Mouse (Mus musculus): Measurements from ENCODE around the gene Nudt1. TPM values are rescaled to one million over a fixed set of nuclear protein-coding genes. Genes with fewer than 3 reads are reported as not detected.

The Nudt1 gene
- polyA plus RNA-seq, 1 experiment from 2014 or later, result 39.6 TPM

GRCm38 (mm10) chr5:140331615-140332512 lies 10.4 kb downstream of the Nudt1 start, which contains the start of gene Mrm2:
TSS of gene Mrm2 (minus strand) at chr5:140331898.
- Histone ChIP-seq H3K4me2 (replicated peaks; ENCODE audit: low read depth, low read length) (peak within 1 kb of the TSS; percentile 62), H3K27me3 (ENCODE audit: control insufficient read depth, insufficient read depth, low read length) (no peaks in the 10 kb centered on the region), H3K36me3 (ENCODE audit: control insufficient read depth, insufficient read depth, low read length) (peaks cover 12% of the 10 kb centered on the region; the same call in 1 of the 2 replicates), H3K4me3 (ENCODE audit: low read depth, low read length) (peak within 1 kb of the TSS; percentile 62), H3K4me1 (ENCODE audit: control insufficient read depth, insufficient read depth, low read length) (peaks cover 11% of the 10 kb centered on the region), H3K9me3 (ENCODE audit: control insufficient read depth, low read depth, low read length) (no peaks in the 10 kb centered on the region), H3K9ac (replicated peaks; ENCODE audit: low read depth, low read length) (peak within 1 kb of the TSS; percentile 54), H3K27ac (ENCODE audit: low read length) (peak within 1 kb of the TSS; percentile 77; the same call in 1 of the 2 replicates)
- ATAC-seq (ENCODE audit: insufficient number of reproducible peaks, insufficient read depth, low FRiP score, low read depth), result peak; percentile 85
- 1% methylated on average over 39 of the region's 39 CpGs for WGBS

DNA sequence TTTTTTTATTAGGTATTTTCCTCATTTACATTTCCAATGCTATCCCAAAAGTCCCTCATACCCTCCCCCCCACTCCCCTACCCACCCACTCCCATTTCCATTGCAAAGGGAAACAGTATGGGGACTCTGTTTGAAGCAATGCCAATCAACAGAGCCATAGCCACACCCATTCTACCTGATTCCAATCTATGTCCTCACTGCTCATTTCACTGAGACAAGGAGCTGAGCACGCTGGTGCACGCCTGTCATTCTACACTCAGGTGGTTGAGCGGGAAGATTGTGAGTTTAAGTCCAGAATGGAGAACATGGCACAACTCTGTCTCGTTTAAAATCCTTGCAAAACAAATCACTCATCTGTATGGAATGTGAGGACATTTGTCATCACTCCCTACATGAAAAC lies 11.1 kb downstream of the Nudt1 start:
- Histone ChIP-seq H3K36me3 (ENCODE audit: control insufficient read depth, insufficient read depth, low read length) (peaks cover 11% of the 10 kb centered on the region; the same call in 1 of the 2 replicates), H3K9me3 (ENCODE audit: control insufficient read depth, low read depth, low read length) (no peaks in the 10 kb centered on the region), H3K9ac (replicated peaks; ENCODE audit: low read depth, low read length) (no peak overlapping the region), H3K4me1 (ENCODE audit: control insufficient read depth, insufficient read depth, low read length) (peaks cover 11% of the 10 kb centered on the region), H3K27ac (ENCODE audit: low read length) (no peak overlapping the region), H3K4me2 (replicated peaks; ENCODE audit: low read depth, low read length) (peak overlapping the region; percentile 62; the same call in 1 of the 2 replicates), H3K4me3 (ENCODE audit: low read depth, low read length) (no peak overlapping the region), H3K27me3 (ENCODE audit: control insufficient read depth, insufficient read depth, low read length) (no peaks in the 10 kb centered on the region)
- 44% methylated on average over 4 of the region's 4 CpGs for WGBS
- ATAC-seq (ENCODE audit: insufficient number of reproducible peaks, insufficient read depth, low FRiP score, low read depth), result no peak

DNA sequence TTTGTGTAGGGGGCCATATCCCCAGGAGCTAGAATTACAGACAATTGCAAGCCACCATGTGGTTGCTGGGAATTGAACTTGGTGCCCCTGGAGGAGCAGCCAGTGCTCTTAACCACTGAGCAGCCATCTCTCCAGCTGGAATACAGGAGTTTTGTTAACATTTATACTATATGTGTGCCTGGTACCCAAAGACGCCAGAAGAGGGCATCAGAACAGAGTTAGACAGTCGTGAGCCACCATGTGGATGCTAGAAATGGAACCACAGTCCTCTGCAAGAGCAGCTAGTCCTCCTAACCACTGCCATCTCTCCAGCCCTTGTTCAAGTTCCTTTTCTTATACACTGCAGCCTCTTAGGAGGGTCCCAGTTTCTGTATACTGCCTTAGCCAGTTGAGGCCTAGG lies 12.2 kb downstream of the Nudt1 start:
- Histone ChIP-seq H3K27ac (ENCODE audit: low read length) (no peak overlapping the region), H3K9ac (replicated peaks; ENCODE audit: low read depth, low read length) (no peak overlapping the region), H3K9me3 (ENCODE audit: control insufficient read depth, low read depth, low read length) (no peaks in the 10 kb centered on the region), H3K36me3 (ENCODE audit: control insufficient read depth, insufficient read depth, low read length) (peaks cover 1% of the 10 kb centered on the region; the same call in 1 of the 2 replicates), H3K27me3 (ENCODE audit: control insufficient read depth, insufficient read depth, low read length) (no peaks in the 10 kb centered on the region), H3K4me1 (ENCODE audit: control insufficient read depth, insufficient read depth, low read length) (peaks cover 11% of the 10 kb centered on the region), H3K4me2 (replicated peaks; ENCODE audit: low read depth, low read length) (no peak overlapping the region), H3K4me3 (ENCODE audit: low read depth, low read length) (no peak overlapping the region)
- no peak for ATAC-seq (ENCODE audit: insufficient number of reproducible peaks, insufficient read depth, low FRiP score, low read depth)
- WGBS, result 44% methylated on average over 2 of the region's 2 CpGs

DNA sequence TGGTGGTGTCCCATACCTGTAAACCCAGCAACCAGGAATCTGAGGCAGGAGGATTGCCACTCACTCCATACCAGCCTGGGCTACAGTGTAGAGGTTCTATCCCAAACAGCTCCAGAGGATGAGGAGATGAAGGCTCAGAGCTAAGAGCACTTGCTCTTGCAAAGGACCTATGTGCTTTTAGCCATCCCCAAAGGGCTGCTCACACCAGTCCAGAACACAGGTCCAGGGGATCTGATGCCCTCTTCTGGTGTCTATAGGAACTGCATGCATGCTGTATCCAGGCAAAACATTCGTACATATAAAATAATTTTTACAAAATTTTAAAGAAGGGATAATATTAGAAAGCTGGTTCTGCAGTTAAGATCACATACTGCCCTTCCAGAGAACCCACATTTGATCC lies 15.2 kb downstream of the Nudt1 start:
- 79% methylated on average over 1 of the region's 1 CpGs for WGBS
- ATAC-seq (ENCODE audit: insufficient number of reproducible peaks, insufficient read depth, low FRiP score, low read depth), result no peak
- Histone ChIP-seq H3K27ac (ENCODE audit: low read length) (no peak overlapping the region), H3K27me3 (ENCODE audit: control insufficient read depth, insufficient read depth, low read length) (no peaks in the 10 kb centered on the region), H3K4me2 (replicated peaks; ENCODE audit: low read depth, low read length) (no peak overlapping the region), H3K9me3 (ENCODE audit: control insufficient read depth, low read depth, low read length) (no peaks in the 10 kb centered on the region), H3K4me1 (ENCODE audit: control insufficient read depth, insufficient read depth, low read length) (0 out of 2 replicates have a peak, but pooled peaks cover 2% of the 10 kb centered on the region), H3K36me3 (ENCODE audit: control insufficient read depth, insufficient read depth, low read length) (no peaks in the 10 kb centered on the region; the same call in 1 of the 2 replicates), H3K9ac (replicated peaks; ENCODE audit: low read depth, low read length) (no peak overlapping the region), H3K4me3 (ENCODE audit: low read depth, low read length) (no peak overlapping the region)

DNA sequence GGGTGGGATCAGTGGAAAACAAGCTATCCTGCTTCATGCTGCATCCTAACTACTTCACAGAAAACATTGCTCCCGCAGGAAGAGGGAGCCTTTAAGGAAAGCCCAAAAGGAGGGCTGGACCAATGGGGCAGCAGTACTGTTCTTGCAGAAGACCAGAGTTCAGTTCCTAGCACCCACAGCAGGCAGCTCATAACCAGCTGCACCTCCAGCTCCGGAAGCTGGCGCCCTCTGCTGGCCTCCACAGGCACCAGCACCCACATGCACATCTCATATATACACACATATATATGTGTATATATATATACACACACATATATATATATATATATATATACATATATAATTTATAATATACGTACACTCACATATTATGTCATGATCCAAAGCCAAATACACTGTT lies 17.3 kb downstream of the Nudt1 start:
- WGBS, result 95% methylated on average over 4 of the region's 4 CpGs
- H3K36me3 ChIP-seq (ENCODE audit: control insufficient read depth, insufficient read depth, low read length), result no peaks in the 10 kb centered on the region; the same call in 1 of the 2 replicates
- no peaks in the 10 kb centered on the region for H3K9me3 ChIP-seq (ENCODE audit: control insufficient read depth, low read depth, low read length)
- no peak for ATAC-seq (ENCODE audit: insufficient number of reproducible peaks, insufficient read depth, low FRiP score, low read depth)
- H3K4me3 ChIP-seq (ENCODE audit: low read depth, low read length), result no peak overlapping the region
- H3K4me1 ChIP-seq (ENCODE audit: control insufficient read depth, insufficient read depth, low read length), result no peaks in the 10 kb centered on the region
- H3K9ac ChIP-seq (replicated peaks; ENCODE audit: low read depth, low read length), result no peak overlapping the region
- H3K4me2 ChIP-seq (replicated peaks; ENCODE audit: low read depth, low read length), result no peak overlapping the region
- no peaks in the 10 kb centered on the region for H3K27me3 ChIP-seq (ENCODE audit: control insufficient read depth, insufficient read depth, low read length)
- no peak overlapping the region for H3K27ac ChIP-seq (ENCODE audit: low read length)

DNA sequence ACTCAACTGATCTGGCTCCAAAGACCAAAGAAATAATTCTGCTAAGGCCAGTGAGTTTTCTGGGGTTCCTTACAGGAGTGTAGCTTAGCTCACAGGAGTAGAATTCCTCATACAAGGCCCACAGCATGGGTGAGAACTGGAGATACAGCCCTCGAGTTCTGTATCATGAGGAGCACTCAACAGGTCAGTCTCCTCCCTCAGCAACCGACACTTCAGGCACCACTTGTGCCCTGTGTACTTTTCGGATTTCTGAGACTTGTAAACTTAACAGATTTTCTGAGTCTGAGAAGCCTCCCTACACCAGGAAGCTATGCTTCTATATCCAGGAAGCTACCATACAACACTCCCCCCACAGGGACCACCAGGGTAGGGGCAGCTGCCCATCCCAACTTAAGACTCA lies 18.4 kb downstream of the Nudt1 start:
- no peak overlapping the region for H3K4me2 ChIP-seq (replicated peaks; ENCODE audit: low read depth, low read length)
- no peaks in the 10 kb centered on the region for H3K4me1 ChIP-seq (ENCODE audit: control insufficient read depth, insufficient read depth, low read length)
- H3K4me3 ChIP-seq (ENCODE audit: low read depth, low read length), result no peak overlapping the region
- H3K27ac ChIP-seq (ENCODE audit: low read length), result no peak overlapping the region
- no peak overlapping the region for H3K9ac ChIP-seq (replicated peaks; ENCODE audit: low read depth, low read length)
- no peak for ATAC-seq (ENCODE audit: insufficient number of reproducible peaks, insufficient read depth, low FRiP score, low read depth)
- no peaks in the 10 kb centered on the region; the same call in 1 of the 2 replicates for H3K36me3 ChIP-seq (ENCODE audit: control insufficient read depth, insufficient read depth, low read length)
- no peaks in the 10 kb centered on the region for H3K27me3 ChIP-seq (ENCODE audit: control insufficient read depth, insufficient read depth, low read length)
- WGBS, result 83% methylated on average over 3 of the region's 3 CpGs
- no peaks in the 10 kb centered on the region for H3K9me3 ChIP-seq (ENCODE audit: control insufficient read depth, low read depth, low read length)

DNA sequence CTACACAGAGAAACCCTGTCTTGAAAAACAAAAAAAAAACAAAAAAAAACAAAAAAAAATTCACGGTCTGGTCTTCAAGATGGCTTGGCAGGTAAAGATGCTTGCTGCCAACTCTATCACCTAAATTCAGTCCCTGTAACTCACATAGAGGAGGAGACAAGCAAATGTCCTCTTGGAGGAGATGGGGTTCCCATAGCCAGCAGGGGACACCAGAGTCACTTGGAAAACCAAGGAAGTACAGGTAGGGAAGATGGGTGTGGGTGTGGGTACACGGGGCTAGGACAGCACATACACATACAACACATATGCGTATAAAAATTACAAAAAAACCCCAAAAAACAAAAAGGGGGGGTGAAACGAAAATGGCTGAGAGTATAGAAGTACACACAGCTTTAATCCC lies 21.4 kb downstream of the Nudt1 start:
- Histone ChIP-seq H3K9ac (replicated peaks; ENCODE audit: low read depth, low read length) (no peak overlapping the region), H3K4me1 (ENCODE audit: control insufficient read depth, insufficient read depth, low read length) (no peaks in the 10 kb centered on the region), H3K36me3 (ENCODE audit: control insufficient read depth, insufficient read depth, low read length) (peaks cover 5% of the 10 kb centered on the region), H3K4me3 (ENCODE audit: low read depth, low read length) (no peak overlapping the region), H3K9me3 (ENCODE audit: control insufficient read depth, low read depth, low read length) (no peaks in the 10 kb centered on the region), H3K27me3 (ENCODE audit: control insufficient read depth, insufficient read depth, low read length) (no peaks in the 10 kb centered on the region), H3K27ac (ENCODE audit: low read length) (no peak overlapping the region), H3K4me2 (replicated peaks; ENCODE audit: low read depth, low read length) (no peak overlapping the region)
- no peak for ATAC-seq (ENCODE audit: insufficient number of reproducible peaks, insufficient read depth, low FRiP score, low read depth)
- WGBS, result 88% methylated on average over 4 of the region's 4 CpGs

GRCm38 (mm10) chr5:140345244-140345643 lies 23.8 kb downstream of the Nudt1 start:
- Histone ChIP-seq H3K4me3 (ENCODE audit: low read depth, low read length) (no peak overlapping the region), H3K27me3 (ENCODE audit: control insufficient read depth, insufficient read depth, low read length) (no peaks in the 10 kb centered on the region), H3K4me1 (ENCODE audit: control insufficient read depth, insufficient read depth, low read length) (no peaks in the 10 kb centered on the region), H3K9ac (replicated peaks; ENCODE audit: low read depth, low read length) (no peak overlapping the region), H3K4me2 (replicated peaks; ENCODE audit: low read depth, low read length) (no peak overlapping the region), H3K36me3 (ENCODE audit: control insufficient read depth, insufficient read depth, low read length) (peaks cover 5% of the 10 kb centered on the region), H3K27ac (ENCODE audit: low read length) (no peak overlapping the region), H3K9me3 (ENCODE audit: control insufficient read depth, low read depth, low read length) (no peaks in the 10 kb centered on the region)
- WGBS, result 92% methylated on average over 4 of the region's 4 CpGs
- ATAC-seq (ENCODE audit: insufficient number of reproducible peaks, insufficient read depth, low FRiP score, low read depth), result no peak

Measured in stomach, embryonic 14.5 days (tissue).